Mouse (Mus musculus) layer of hippocampus, adult 9-11 months (tissue): ENCODE measurements around the gene Skint9.
"Not testable (repeated sequence)": the region's sequence is repeated elsewhere in the genome, so short reads cannot be mapped to it uniquely, and the experiment has no call there.

Experiments used
- DNase-seq: peaks from one replicate; pipeline ENCODE4 v3.0.0; 2022

Skint9 gene

DNA sequence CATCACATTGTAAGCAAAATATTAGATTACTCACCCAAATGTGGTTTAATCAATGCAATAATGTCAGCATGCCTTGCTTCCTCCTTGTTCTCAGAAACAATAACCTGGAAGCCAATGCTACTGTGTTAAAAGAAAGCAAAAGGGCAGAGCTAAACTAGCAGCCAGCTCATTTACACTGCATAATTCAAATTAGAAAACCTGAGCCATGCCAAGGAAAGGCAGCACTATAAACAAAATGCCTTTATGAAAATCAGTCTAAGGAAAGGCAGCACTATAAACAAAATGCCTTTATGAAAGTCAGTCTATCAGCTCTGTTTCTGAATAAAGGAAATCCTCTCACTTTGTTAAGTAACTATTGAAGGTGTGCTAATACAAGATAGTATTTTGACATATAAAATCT lies at the start of gene Skint9:
Gene Skint9 (minus strand): TSS at position 101 of the 400 bp plus-strand sequence.
- DNase-seq = no peak

DNA sequence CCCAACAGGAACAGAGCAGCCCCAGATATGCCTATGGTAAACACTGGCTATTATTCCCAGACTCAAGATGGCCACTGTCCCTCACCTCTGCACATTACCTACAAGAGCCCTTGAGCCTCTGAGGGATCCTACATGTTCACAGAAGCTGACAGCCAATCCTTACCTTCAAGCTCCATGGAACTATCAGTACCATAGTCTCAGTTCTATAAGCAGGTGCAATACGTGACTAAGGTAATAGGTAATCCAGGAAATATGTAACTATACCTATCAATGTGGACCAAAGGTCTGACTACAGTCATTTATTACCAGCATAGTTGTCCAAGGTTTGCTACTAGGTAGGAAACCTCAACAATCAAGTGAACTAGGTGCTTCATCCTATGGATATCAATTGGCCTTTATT lies 1.1 kb downstream of the Skint9 start:
- no peak for DNase-seq

- DNase-seq = no peak
Measured at GRCm38 (mm10) chr4:112432223-112432622, 1.6 kb downstream of the Skint9 start.

DNA sequence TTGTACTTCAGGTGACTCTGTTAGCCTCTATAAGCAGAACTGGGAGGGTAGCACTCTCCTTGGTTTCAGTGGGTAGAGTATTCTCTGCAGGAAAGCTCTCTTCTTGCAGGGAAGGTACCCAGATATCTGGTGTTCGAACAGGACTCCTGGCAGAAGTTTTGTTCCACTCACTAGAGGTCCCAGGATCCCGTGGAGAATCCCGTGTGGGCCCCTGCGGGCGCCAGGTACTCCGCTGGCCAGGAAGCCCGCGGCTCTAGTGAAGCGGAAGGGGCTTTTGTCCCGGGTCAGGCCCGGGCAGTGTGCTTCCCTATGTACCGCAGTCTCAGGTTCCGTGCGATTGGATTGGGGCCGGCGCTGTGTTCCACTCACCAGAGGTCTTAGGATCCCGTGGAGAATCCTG lies 84.7 kb downstream of the Skint9 start:
- DNase-seq = not testable (repeated sequence)
